Mouse (Mus musculus): ENCODE measurements at regions not wholly inside any gene's neighbourhood (a gene's known extent, or its start where the extent isn't known, plus 50 kb on each side); places are given as distances from the start of the nearest gene placed in this dataset.

- no peak for TF ChIP-seq CTCF (IDR thresholded peaks at IDR 0.05; ENCODE audit: insufficient read depth, low read length)
- no peak for TF ChIP-seq POLR2A (IDR thresholded peaks at IDR 0.05; ENCODE audit: borderline replicate concordance, extremely low read depth, low read depth, low read length)
Observed at GRCm38 (mm10) chr6:50782221-50782620, 128.0 kb upstream of the Npvf start.

Measured in lung, adult 2 months (tissue).